Mouse (Mus musculus) heart, postnatal 14 days (tissue): ENCODE data around the gene Prdx4. TPM values are rescaled to one million over a fixed set of nuclear protein-coding genes. Genes with fewer than 3 reads are reported as not detected.
"Not testable (repeated sequence)": the region's sequence is repeated elsewhere in the genome, so short reads cannot be mapped to it uniquely, and the experiment has no call there.

Experiments used
- DNase-seq, 2 experiments: peaks; one replicate each; pipeline ENCODE4 v3.0.0; 2021 to 2022
- intact Hi-C: fragments of 180-260 bp; cut with DNase I; formaldehyde crosslinking; loops from one replicate; pipeline ENCODE4 v1.15.1; 2025
- long read RNA-seq, 2 experiments: library from polyadenylated mRNA; stranded (forward); transcript quantifications; one replicate each; pipeline ENCODE4 v2.0.0; 2021
- total RNA-seq, 2 experiments: library from RNA; stranded (reverse); gene quantifications; 2 replicates each; pipeline ENCODE4 v1.2.3; 2021

Gene Prdx4
- 10 to 100 TPM; 32.1 to 34.6 TPM for total RNA-seq
- long read RNA-seq, experiment 1, transcript Prdx4-201 (7 exons, 990 nt): major isoform, 38 of 39 reads
- long read RNA-seq, experiment 1, partial matches to known transcripts: 1 of 39 reads
- long read RNA-seq, experiment 1, other reads (novel, unspliced or antisense): 0 of 39 reads
- long read RNA-seq, experiment 2, transcript Prdx4-201 (7 exons, 990 nt): major isoform, 37 of 37 reads
- long read RNA-seq, experiment 2, partial matches to known transcripts: 0 of 37 reads
- long read RNA-seq, experiment 2, other reads (novel, unspliced or antisense): 0 of 37 reads

DNA sequence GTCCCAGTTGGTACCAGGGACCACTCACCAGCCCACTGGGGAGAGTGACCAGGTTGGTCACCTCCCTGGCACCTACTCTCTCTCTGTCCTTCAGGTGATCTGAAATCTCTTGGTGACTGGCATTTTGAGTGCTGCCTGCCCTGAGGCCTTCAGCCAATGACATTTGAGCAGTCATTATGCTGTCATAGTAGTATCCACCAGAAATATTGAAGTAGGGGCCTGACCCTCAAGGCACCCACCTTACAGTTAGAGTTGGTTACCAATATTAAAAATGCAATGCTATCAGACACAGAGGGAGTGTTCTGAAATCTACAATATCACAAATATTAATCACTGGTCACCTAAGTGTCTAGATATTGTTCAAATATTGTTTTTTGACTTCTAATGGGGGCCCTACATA is at the start of gene Prdx4:
Gene Prdx4 (minus strand): TSS at position 101 of the 400 bp plus-strand sequence.
- no peak for DNase-seq
- intact Hi-C loops: no loop called here

DNA sequence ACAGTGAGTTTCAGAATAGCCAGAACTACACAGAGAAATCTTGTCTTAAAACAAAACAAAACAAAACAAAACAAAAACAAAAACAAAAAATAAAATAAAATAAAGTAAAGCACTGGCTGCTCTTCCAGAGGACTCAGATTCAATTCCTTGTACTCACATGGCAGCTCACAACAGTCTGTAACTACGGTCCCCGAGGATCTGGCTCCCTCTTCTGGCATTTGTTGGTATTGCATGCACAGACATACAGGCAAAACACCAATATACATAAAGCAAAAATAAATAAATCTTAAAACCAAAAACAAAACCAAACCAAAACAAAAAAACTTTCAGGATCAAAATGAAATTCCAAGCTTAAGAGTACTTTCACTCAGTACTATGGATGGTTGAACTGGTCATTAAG is 36.0 kb upstream of the Prdx4 start:
- intact Hi-C loops: no loop called here

DNA sequence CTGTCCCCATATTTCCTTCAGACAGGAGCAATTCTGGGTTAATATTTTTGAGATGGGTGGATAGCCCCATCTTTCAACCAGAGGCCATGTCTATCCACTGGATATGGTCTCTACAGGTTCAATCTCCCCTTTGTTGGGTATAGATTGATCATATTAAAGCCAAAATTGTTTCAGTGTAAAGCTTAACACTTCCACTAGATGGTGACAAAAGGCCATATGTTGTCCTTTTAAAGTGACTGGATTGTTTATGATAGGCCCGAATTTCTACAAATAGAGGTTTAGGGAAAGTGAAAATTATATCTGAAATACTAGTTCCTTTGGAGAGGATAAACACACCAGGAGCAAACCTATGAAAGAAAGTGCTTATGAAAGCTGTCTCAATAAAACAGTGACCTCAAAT is 34.9 kb upstream of the Prdx4 start:
- intact Hi-C loops: no loop called here
- no peak for DNase-seq

More for the DNA sequence above, 36.0 kb upstream of the Prdx4 start:
- peak; percentile 5 to 44 for DNase-seq

DNA sequence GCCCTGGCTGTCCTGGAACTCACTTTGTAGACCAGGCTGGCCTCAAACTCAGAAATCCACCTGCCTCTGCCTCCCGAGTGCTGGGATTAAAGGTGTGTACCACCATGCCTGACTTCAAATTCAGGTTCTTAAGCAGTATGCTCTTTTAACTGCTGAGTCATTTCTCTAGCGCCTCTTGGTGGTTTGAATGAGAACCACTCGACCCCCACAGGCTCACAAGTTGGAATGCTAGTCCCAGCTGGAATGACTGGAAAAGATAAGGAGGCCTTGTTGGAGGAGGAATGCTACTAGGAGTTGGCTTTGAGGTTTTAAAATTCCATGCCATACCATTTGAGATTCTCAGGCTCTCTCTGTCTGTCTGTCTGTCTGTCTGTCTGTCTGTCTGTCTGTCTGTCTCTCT is 29.6 kb upstream of the Prdx4 start:
- DNase-seq, intact Hi-C loops: not testable (repeated sequence)

DNA sequence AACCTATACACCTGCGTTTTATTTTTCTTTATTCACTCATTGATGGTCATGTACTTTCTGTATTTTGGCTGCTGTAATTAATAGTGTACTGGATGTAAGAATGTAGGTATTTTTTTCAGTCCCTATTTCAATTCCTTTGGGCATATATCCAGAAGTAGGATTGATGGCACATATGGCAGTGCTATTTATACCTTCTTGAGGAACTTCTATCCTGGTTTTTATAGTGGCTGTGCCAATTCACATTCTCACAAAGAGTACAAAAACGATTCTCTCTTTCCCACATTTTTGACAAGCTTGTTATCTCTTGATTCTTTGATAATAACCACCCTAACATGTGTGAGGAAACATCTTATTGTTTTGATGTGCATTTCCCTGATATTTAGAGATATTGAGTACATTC is 24.5 kb upstream of the Prdx4 start:
- intact Hi-C loops: no loop called here
- DNase-seq: no peak

DNA sequence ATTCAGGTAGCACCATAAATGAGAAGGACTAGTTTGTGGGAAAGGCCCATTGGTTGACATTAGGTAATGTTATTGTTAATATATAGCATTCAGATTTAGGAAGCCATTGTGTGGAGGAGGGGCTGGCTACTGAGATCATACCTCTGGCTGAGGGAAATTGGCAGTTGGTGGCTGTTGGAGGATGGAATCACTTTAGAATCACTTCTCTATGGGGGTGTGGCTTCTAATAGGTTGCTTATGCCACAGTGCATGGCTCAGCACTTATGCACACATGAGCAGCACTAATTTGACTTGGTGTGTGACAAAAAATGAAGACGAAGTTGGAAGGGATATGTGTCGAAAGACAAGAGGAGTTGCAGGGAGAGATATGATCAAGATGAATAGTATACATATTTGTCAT is 5.7 kb upstream of the Prdx4 start:
- no peak for DNase-seq

DNA sequence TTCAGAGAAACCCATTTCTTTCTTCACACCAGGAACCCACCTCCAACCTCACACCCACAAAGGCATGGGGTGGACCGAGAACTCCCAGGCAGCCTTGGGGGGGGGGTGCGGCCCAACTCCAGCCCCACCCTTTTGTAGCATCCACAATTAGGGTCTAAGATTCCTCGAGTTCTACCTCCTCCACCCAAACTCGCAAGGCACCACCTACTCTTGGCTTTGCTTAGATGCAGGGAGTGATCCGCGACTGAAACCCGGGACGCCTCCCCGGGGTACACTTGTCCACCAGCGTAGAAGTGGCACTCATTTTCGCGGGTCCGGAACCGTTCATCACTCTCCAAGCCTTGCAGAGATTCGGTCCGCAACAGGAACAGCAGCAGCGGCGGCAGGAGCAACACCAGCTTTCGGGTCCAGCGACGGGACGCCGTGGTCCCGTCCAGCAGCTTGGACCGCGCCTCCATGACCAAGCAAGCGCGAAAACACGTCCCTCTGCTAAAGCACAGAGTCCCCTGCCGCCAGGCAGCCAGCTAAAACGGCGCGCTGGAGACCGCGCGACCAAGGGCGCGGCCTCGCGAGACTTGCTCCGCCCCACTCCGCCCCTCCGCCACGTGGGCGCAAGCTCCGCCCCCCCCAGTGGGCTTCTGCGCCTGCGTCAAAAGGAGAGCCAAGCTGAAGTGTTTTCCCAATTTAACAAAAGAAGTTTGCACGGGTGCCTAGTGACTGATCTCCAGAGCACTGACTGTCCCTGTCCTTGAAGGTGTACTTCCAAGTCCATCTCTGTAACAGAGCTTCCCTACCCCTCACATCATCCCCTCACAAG is 2.4 kb downstream of the Prdx4 start:
- DNase-seq: peak; percentile 85 to 88
- intact Hi-C loops: no loop called here

More for the DNA sequence above, 5.7 kb upstream of the Prdx4 start:
- intact Hi-C loops: no loop called here

DNA sequence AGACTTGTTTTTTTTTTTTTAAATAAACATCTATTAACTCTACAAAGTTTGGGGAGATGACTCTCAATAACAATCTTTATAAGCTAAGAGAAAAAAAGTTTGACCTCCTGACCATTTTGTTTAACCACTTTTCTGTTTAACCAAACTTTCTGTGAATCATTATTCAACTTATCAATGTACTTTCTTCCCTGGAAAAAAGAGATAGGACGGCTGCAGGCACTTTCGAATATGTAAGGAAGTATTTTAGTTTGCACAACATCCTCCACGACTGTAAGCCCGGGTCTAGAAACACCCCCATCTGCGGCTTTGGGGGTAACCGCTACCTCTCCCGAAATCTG is 3.0 kb downstream of the Prdx4 start:
- intact Hi-C loops: no loop called here
- no peak for DNase-seq

DNA sequence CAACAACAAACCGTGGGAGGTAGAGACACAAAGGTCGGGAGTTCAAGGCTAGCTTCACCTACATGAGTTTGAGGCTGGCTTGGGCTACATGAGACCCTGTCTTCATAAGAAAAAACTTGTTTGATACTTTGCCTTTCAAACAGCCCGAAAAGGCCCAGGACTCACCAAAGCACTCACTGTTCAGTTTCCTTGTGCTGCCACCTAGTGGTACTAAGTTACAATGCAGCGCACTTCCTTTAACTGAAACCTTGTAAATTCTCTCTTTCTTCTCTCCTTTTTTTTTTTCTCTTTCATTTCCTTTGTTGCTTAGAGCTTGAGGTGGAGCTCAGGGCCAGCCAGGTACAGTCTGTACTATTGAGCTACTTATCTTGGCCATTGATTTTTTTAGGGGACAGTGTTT is 22.5 kb downstream of the Prdx4 start:
- intact Hi-C loops: loop anchor here (1.0 to 10.0 kb wide), 2 partner anchors 103 to 174 kb away; partner anchors contain the start of gene Sat1
- peak; percentile 16 to 39 for DNase-seq

DNA sequence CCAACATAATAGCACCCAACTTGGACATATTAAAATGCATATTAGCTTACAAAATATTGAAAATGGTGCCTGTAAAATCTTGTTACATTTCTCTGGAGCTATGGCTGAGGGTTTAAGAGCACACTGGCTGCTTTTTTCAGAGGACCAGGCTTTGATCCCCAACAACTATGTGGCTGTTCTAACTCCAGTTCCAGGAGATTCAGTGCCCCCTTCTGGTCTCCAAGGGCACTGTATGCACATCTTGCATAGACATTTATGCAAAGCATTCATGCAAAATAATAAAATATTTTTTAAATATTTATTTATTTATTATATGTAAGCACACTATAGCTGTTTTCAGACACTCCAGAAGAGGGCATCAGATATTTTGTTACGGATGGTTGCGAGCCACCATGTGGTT is 34.2 kb downstream of the Prdx4 start:
- DNase-seq: no peak

DNA sequence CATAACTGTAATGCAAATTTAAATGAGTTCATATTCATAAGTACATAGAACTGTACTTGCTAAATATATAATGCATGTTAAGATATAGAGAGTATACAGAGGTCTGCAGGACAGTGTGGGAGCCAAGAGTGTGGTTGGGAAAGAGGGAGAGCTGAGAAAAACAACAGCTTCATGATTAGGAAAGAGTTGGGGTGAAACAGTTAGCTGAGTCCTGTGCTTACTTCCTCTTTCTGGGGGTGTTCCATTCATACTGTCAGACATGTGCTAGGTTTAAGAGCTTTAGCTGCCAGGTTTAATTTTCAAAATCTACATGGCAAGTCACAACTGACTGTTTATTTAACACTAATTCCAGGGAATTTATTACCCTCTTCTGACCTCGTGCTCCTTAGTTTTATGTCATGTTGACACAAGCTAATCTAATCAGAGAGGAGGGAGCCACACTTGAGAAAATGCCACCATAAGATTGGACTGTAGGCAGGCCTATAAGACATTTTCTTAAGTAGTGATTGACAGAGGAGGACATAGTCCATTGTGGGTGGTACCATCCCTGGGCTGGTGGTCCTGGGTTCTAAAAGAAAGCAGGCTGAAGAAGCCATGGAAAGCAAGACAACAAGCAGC is 60.0 kb downstream of the Prdx4 start:
- DNase-seq: no peak
- intact Hi-C loops: no loop called here

More for the DNA sequence above, 34.2 kb downstream of the Prdx4 start:
- intact Hi-C loops: no loop called here

DNA sequence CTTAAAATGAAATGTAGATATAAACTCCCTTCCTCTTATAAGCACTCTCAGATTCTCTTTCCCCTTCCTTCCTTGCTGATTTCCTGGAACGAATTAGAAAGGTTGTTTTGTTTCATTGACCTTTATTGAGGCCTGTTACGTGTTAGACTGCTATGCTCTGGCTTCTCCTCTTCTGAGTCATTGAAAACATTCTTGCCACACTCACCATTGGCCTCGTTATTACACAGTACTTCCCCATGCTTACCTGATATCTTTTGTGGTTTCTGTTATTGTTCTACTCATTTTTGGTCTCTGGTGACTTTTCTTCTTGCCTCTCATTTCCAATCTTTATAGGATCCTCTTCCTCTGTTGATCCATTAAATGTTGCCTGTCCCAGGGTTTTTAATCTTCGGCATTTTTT is 62.1 kb downstream of the Prdx4 start:
- no peak for DNase-seq
- intact Hi-C loops: no loop called here

Other genes starting within 250 kb of the Prdx4 start
- not detected for gene Magea2, start 247.1 kb downstream of the Prdx4 start, total RNA-seq
- gene Cldn34b2, start 212.3 kb downstream of the Prdx4 start, total RNA-seq: not detected
- gene Sat1, start 124.3 kb downstream of the Prdx4 start, total RNA-seq: 10 to 100 TPM; 40.9 to 41.6 TPM
- gene Acot9, start 78.3 kb downstream of the Prdx4 start, total RNA-seq: 10 to 100 TPM; 28.8 to 30.1 TPM